Mouse (Mus musculus): ENCODE data around the gene Gm4884.
"Not testable (repeated sequence)": the region's sequence is repeated elsewhere in the genome, so short reads cannot be mapped to it uniquely, and the experiment has no call there.

- TF ChIP-seq POLR2AphosphoS2 (IDR thresholded peaks at IDR 0.05; ENCODE audit: insufficient read length, low read depth); TCF12 (IDR thresholded peaks at IDR 0.05; ENCODE audit: insufficient read depth, poor library complexity, severe bottlenecking); MYOG (IDR thresholded peaks at IDR 0.05; ENCODE audit: control insufficient read depth in 1 of 3, insufficient read depth in 1 of 3, insufficient read length in 2 of 3, low read depth in 2 of 3); MYOD1 (IDR thresholded peaks at IDR 0.05; ENCODE audit: control insufficient read depth in 1 of 3, insufficient read length in 2 of 3, low read depth in 2 of 3); POLR2A (IDR thresholded peaks at IDR 0.05; ENCODE audit: insufficient read length, low read depth); USF1 (IDR thresholded peaks at IDR 0.05; ENCODE audit: low read depth); E2F4 (IDR thresholded peaks at IDR 0.05; ENCODE audit: insufficient read depth); MAX (IDR thresholded peaks at IDR 0.05; ENCODE audit: low read depth); CEBPB (IDR thresholded peaks at IDR 0.05; ENCODE audit: insufficient read depth, poor library complexity, severe bottlenecking): not testable (repeated sequence)
Observed at GRCm38 (mm10) chr7:41032419-41032818, at the start of gene Gm4884.

All from myocyte (in vitro differentiated cells).